Mouse (Mus musculus) heart, postnatal 36 days (tissue): ENCODE data around the gene Jpt2. TPM values are rescaled to one million over a fixed set of nuclear protein-coding genes. Genes with fewer than 3 reads are reported as not detected.

ENCODE experiments used
- DNase-seq, 2 experiments: peaks; one replicate each; pipeline ENCODE4 v3.0.0; 2021 to 2022
- intact Hi-C: fragments of 180-260 bp; cut with DNase I; formaldehyde crosslinking; loops from one replicate; pipeline ENCODE4 v1.15.1; 2025
- total RNA-seq, 2 experiments: library from RNA; stranded (reverse); gene quantifications; 2 replicates each; pipeline ENCODE4 v1.2.3; 2021

Jpt2 gene
- total RNA-seq, 2 experiments from 2014 or later = 6.4 to 7.9 TPM

DNA sequence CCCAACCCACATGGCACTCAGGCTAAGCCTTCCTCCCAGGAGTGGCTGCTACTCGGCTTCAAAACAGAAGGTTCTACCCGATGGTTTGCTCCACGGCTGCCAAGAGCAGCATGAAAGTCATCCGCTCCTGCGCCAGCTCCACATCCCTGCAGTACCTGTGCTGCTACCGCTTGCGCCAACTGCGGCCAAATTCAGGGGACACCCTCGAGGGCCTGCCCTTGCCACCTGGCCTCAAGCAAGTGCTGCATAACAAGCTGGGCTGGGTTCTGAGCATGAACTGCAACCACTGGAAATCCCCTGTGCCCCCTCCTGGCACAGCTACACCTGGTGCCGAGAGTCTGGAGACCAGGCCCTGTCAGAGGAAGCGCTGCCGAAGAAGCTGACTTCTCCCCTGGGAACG is 69.2 kb downstream of the Jpt2 start:
- DNase-seq = no peak
- intact Hi-C loops = loop anchor here (10.0 kb wide), 1 partner anchor 477 kb away; the partner anchor contains the start of gene Rnps1

DNA sequence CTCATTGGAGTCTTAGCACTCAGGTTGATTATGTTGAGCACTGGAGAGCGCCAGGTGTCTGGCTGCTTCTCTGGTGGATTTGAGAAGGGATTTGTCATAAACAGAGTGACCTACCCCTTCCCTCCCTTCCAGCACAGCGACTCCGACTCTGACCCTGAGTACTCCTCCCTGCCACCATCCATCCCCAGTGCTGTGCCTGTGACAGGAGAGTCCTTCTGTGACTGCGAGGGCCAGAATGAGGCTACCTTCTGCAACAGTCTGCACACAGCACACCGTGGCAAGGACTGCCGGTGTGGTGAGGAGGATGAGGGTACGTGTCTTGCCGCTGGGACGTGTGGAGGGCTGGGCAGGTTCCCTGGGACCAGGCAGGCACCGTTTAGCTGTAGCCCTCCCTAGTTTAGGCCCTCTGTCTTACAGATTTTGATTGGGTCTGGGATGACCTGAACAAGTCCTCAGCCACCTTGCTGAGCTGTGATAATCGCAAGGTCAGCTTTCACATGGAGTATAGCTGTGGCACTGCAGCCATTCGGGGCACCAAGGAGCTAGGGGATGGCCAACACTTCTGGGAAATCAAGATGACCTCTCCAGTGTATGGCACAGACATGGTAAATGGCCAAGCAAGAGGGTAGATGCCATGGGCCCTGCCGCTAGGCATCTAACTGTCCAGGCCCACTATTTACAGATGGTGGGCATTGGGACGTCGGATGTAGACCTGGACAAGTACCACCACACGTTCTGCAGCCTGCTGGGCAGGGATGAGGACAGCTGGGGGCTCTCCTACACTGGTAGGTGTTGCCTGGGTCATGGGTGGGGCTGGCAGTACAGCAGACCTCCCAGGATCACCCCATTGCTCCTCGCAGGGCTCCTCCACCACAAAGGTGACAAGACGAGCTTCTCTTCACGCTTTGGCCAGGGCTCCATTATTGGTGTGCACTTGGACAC is 70.1 kb downstream of the Jpt2 start:
- DNase-seq = no peak
- intact Hi-C loops = loop anchor here (10.0 kb wide), 1 partner anchor 476 kb away; the partner anchor contains the start of gene Rnps1

DNA sequence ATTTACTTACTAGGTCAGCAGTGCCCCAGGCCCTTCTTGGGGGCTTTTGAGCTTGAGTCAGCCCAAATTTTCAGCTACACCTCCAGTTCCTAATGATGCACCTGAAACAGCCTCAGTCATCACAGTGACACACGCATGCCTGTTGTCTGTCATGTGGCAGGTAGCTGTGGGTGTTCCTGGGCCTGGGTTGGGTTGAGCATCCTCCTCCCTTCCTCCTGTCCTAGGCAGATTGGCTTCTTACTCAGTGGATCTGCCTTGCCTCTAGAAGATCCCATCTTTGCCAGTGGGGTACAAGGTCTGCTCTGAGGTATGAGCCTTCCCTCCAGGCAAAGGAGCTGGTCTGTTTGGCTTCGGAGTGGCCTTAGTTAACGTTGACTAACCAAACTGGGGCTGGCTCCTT is 71.6 kb downstream of the Jpt2 start:
- no peak for DNase-seq
- intact Hi-C loops = no loop called here

Other genes starting within 250 kb of the Jpt2 start
- gene Rnf151, start 242.6 kb downstream of the Jpt2 start, total RNA-seq = not detected
- 100 to 1,000 TPM; 668 to 757 TPM for gene Rps2, start 242.6 kb downstream of the Jpt2 start, total RNA-seq
- 1,000 to 10,000 TPM in 1 of 2 experiments, 100 to 1,000 TPM in 1; 979 to 1,034 TPM for gene Ndufb10, start 236.2 kb downstream of the Jpt2 start, total RNA-seq
- gene Rpl3l, start 232.9 kb downstream of the Jpt2 start, total RNA-seq = 100 to 1,000 TPM; 400 to 416 TPM
- 100 to 1,000 TPM; 160 to 183 TPM for gene Msrb1, start 224.0 kb downstream of the Jpt2 start, total RNA-seq
- gene Hs3st6, start 207.7 kb downstream of the Jpt2 start, total RNA-seq = not detected
- not detected for gene Meiob, start 156.4 kb downstream of the Jpt2 start, total RNA-seq
- 100 to 1,000 TPM; 102 to 104 TPM for gene Hagh, start 120.5 kb downstream of the Jpt2 start, total RNA-seq
- gene Fahd1, start 110.3 kb downstream of the Jpt2 start, total RNA-seq = 10 to 100 TPM; 72.0 to 76.5 TPM
- gene Igfals, start 94.7 kb downstream of the Jpt2 start, total RNA-seq = 1 to 10 TPM; 7.7 to 8.8 TPM
- 10 to 100 TPM; 20.0 to 22.4 TPM for gene Nubp2, start 74.3 kb downstream of the Jpt2 start, total RNA-seq
- 10 to 100 TPM; 26.3 to 28.0 TPM for gene Spsb3, start 74.0 kb downstream of the Jpt2 start, total RNA-seq
- 10 to 100 TPM; 18.8 to 19.0 TPM for gene Eme2, start 65.6 kb downstream of the Jpt2 start, total RNA-seq
- 100 to 1,000 TPM; 103 to 113 TPM for gene Mrps34, start 65.6 kb downstream of the Jpt2 start, total RNA-seq
- 10 to 100 TPM; 30.2 to 32.4 TPM for gene Nme3, start 64.2 kb downstream of the Jpt2 start, total RNA-seq
- gene Mapk8ip3, start 23.7 kb downstream of the Jpt2 start, total RNA-seq = 10 to 100 TPM; 58.9 to 63.0 TPM
- 10 to 100 TPM; 12.6 to 13.1 TPM for gene Cramp1l, start 55.1 kb upstream of the Jpt2 start, total RNA-seq
- 1 to 10 TPM; 5.7 to 7.3 TPM for gene Ift140, start 55.4 kb upstream of the Jpt2 start, total RNA-seq
- gene Tmem204, start 122.9 kb upstream of the Jpt2 start, total RNA-seq = 10 to 100 TPM; 34.5 to 36.7 TPM
- 10 to 100 TPM; 12.4 to 12.7 TPM for gene Telo2, start 155.3 kb upstream of the Jpt2 start, total RNA-seq
- 1 to 10 TPM; 4.2 to 6.7 TPM for gene Ptx4, start 160.1 kb upstream of the Jpt2 start, total RNA-seq
- gene Clcn7, start 172.7 kb upstream of the Jpt2 start, total RNA-seq = 10 to 100 TPM; 28.7 to 34.3 TPM
- gene Ccdc154, start 201.8 kb upstream of the Jpt2 start, total RNA-seq = not detected
- not detected for gene Gm38655, start 214.8 kb upstream of the Jpt2 start, total RNA-seq
- gene BC003965, start 223.9 kb upstream of the Jpt2 start, total RNA-seq = 10 to 100 TPM; 20.8 to 22.5 TPM
- 10 to 100 TPM in 1 of 2 experiments, 1 to 10 TPM in 1; 8.7 to 10.2 TPM for gene Unkl, start 227.7 kb upstream of the Jpt2 start, total RNA-seq